Mouse (Mus musculus): Measurements from ENCODE around the gene Iqschfp. TPM values are rescaled to one million over a fixed set of nuclear protein-coding genes. Genes with fewer than 3 reads are reported as not detected.

Gene Iqschfp
- polyA plus RNA-seq, 1 experiment: not detected

- Histone ChIP-seq H3K4me1 (ENCODE audit: control insufficient read depth, insufficient read depth, low read length) (no peaks in the 10 kb centered on the region), H3K4me3 (replicated peaks; ENCODE audit: control insufficient read depth, low read depth, low read length) (no peak overlapping the region), H3K27ac (ENCODE audit: control insufficient read depth, insufficient read depth, low read depth, low read length, poor library complexity) (no peak overlapping the region)
- 83% methylated on average over 7 of the region's 7 CpGs for WGBS
- no peak for TF ChIP-seq CTCF (IDR thresholded peaks at IDR 0.05; ENCODE audit: control insufficient read depth, insufficient read depth, low read length)
- no peak for TF ChIP-seq POLR2A (IDR thresholded peaks at IDR 0.05; ENCODE audit: borderline replicate concordance, control insufficient read depth, low read depth, low read length)
These were observed 684.4 kb downstream of the Iqschfp start for GRCm38 (mm10) chr3:68576431-68576830.

- WGBS: 87% methylated on average over 5 of the region's 5 CpGs
- no peak overlapping the region for H3K4me3 ChIP-seq (replicated peaks; ENCODE audit: control insufficient read depth, low read depth, low read length)
- no peaks in the 10 kb centered on the region for H3K4me1 ChIP-seq (ENCODE audit: control insufficient read depth, insufficient read depth, low read length)
- TF ChIP-seq CTCF (IDR thresholded peaks at IDR 0.05; ENCODE audit: control insufficient read depth, insufficient read depth, low read length): no peak
- no peak for TF ChIP-seq POLR2A (IDR thresholded peaks at IDR 0.05; ENCODE audit: borderline replicate concordance, control insufficient read depth, low read depth, low read length)
- H3K27ac ChIP-seq (ENCODE audit: control insufficient read depth, insufficient read depth, low read depth, low read length, poor library complexity): no peak overlapping the region
These were observed 684.9 kb downstream of the Iqschfp start for GRCm38 (mm10) chr3:68576948-68577347.

- WGBS: 81% methylated on average over 13 of the region's 13 CpGs
- no peak for TF ChIP-seq POLR2A (IDR thresholded peaks at IDR 0.05; ENCODE audit: borderline replicate concordance, control insufficient read depth, low read depth, low read length)
- no peak for TF ChIP-seq CTCF (IDR thresholded peaks at IDR 0.05; ENCODE audit: control insufficient read depth, insufficient read depth, low read length)
These were observed 689.6 kb downstream of the Iqschfp start for GRCm38 (mm10) chr3:68581591-68581990.

GRCm38 (mm10) chr3:68582103-68582740 is 690.2 kb downstream of the Iqschfp start:
- WGBS: 84% methylated on average over 12 of the region's 12 CpGs
- H3K4me1 ChIP-seq (ENCODE audit: control insufficient read depth, insufficient read depth, low read length): no peaks in the 10 kb centered on the region
- no peak for TF ChIP-seq CTCF (IDR thresholded peaks at IDR 0.05; ENCODE audit: control insufficient read depth, insufficient read depth, low read length)
- no peak for TF ChIP-seq POLR2A (IDR thresholded peaks at IDR 0.05; ENCODE audit: borderline replicate concordance, control insufficient read depth, low read depth, low read length)
- no peak overlapping the region for H3K4me3 ChIP-seq (replicated peaks; ENCODE audit: control insufficient read depth, low read depth, low read length)
- H3K27ac ChIP-seq (ENCODE audit: control insufficient read depth, insufficient read depth, low read depth, low read length, poor library complexity): no peak overlapping the region

More at GRCm38 (mm10) chr3:68581591-68581990, 689.6 kb downstream of the Iqschfp start:
- Histone ChIP-seq H3K27ac (ENCODE audit: control insufficient read depth, insufficient read depth, low read depth, low read length, poor library complexity) (no peak overlapping the region), H3K4me1 (ENCODE audit: control insufficient read depth, insufficient read depth, low read length) (no peaks in the 10 kb centered on the region), H3K4me3 (replicated peaks; ENCODE audit: control insufficient read depth, low read depth, low read length) (no peak overlapping the region)

- no peak overlapping the region for H3K27ac ChIP-seq (ENCODE audit: control insufficient read depth, insufficient read depth, low read depth, low read length, poor library complexity)
- 73% methylated on average over 14 of the region's 14 CpGs for WGBS
- no peak overlapping the region for H3K4me3 ChIP-seq (replicated peaks; ENCODE audit: control insufficient read depth, low read depth, low read length)
- TF ChIP-seq CTCF (IDR thresholded peaks at IDR 0.05; ENCODE audit: control insufficient read depth, insufficient read depth, low read length) (no peak), POLR2A (IDR thresholded peaks at IDR 0.05; ENCODE audit: borderline replicate concordance, control insufficient read depth, low read depth, low read length) (no peak)
- H3K4me1 ChIP-seq (ENCODE audit: control insufficient read depth, insufficient read depth, low read length): no peaks in the 10 kb centered on the region
These were observed 691.1 kb downstream of the Iqschfp start for GRCm38 (mm10) chr3:68583031-68583693.

GRCm38 (mm10) chr3:68583771-68584511 is 691.9 kb downstream of the Iqschfp start:
- Histone ChIP-seq H3K4me3 (replicated peaks; ENCODE audit: control insufficient read depth, low read depth, low read length) (no peak overlapping the region), H3K4me1 (ENCODE audit: control insufficient read depth, insufficient read depth, low read length) (no peaks in the 10 kb centered on the region), H3K27ac (ENCODE audit: control insufficient read depth, insufficient read depth, low read depth, low read length, poor library complexity) (no peak overlapping the region)
- TF ChIP-seq POLR2A (IDR thresholded peaks at IDR 0.05; ENCODE audit: borderline replicate concordance, control insufficient read depth, low read depth, low read length): no peak
- TF ChIP-seq CTCF (IDR thresholded peaks at IDR 0.05; ENCODE audit: control insufficient read depth, insufficient read depth, low read length): no peak
- 82% methylated on average over 14 of the region's 14 CpGs for WGBS

- 88% methylated on average over 4 of the region's 4 CpGs for WGBS
- Histone ChIP-seq H3K27ac (ENCODE audit: control insufficient read depth, insufficient read depth, low read depth, low read length, poor library complexity) (no peak overlapping the region), H3K4me3 (replicated peaks; ENCODE audit: control insufficient read depth, low read depth, low read length) (no peak overlapping the region), H3K4me1 (ENCODE audit: control insufficient read depth, insufficient read depth, low read length) (no peaks in the 10 kb centered on the region)
- TF ChIP-seq POLR2A (IDR thresholded peaks at IDR 0.05; ENCODE audit: borderline replicate concordance, control insufficient read depth, low read depth, low read length): no peak
- TF ChIP-seq CTCF (IDR thresholded peaks at IDR 0.05; ENCODE audit: control insufficient read depth, insufficient read depth, low read length): no peak
These were observed 693.2 kb downstream of the Iqschfp start for GRCm38 (mm10) chr3:68585213-68585612.

- no peaks in the 10 kb centered on the region for H3K4me1 ChIP-seq (ENCODE audit: control insufficient read depth, insufficient read depth, low read length)
- H3K4me3 ChIP-seq (replicated peaks; ENCODE audit: control insufficient read depth, low read depth, low read length): no peak overlapping the region
- WGBS: 60% methylated on average over 9 of the region's 9 CpGs
- no peak overlapping the region for H3K27ac ChIP-seq (ENCODE audit: control insufficient read depth, insufficient read depth, low read depth, low read length, poor library complexity)
- TF ChIP-seq POLR2A (IDR thresholded peaks at IDR 0.05; ENCODE audit: borderline replicate concordance, control insufficient read depth, low read depth, low read length) (no peak), CTCF (IDR thresholded peaks at IDR 0.05; ENCODE audit: control insufficient read depth, insufficient read depth, low read length) (no peak)
These were observed 694.6 kb downstream of the Iqschfp start for GRCm38 (mm10) chr3:68586646-68587064.
